12 mouse cellular contexts compared by ENCODE assay signal in genomic region chr6:137111266-137111813, GRCm38 (mm10). TPM values are rescaled to one million over a fixed set of nuclear protein-coding genes. Genes with fewer than 3 reads are reported as not detected.
DNase-seq lines count a peak whose midpoint lies in the region; ATAC-seq lines count a peak whose summit lies in the region.
"Had no signal": no experiment of that assay in that cellular context is flagged by ENCODE, and none has a peak within 500 bp of the region (broad histone marks: within the 10 kb centered on the region; RNA-seq: fewer than 3 reads in every experiment).

No protein-coding gene starts in this region.

- H3K9me3 ChIP-seq in kidney, embryonic 14.5 days (ENCODE audit: control insufficient read depth, low read length) = no peaks in the 10 kb centered on the region
- no peaks in the 10 kb centered on the region for H3K9me3 ChIP-seq in limb, embryonic 10.5 days (replicated peaks)
- H3K9me3 ChIP-seq: forebrain, embryonic 15.5 days had no signal

- H3K4me2 ChIP-seq in kidney, embryonic 14.5 days (replicated peaks; ENCODE audit: low read depth, low read length) = no peak overlapping the region
- H3K4me2 ChIP-seq: forebrain, embryonic 15.5 days had no signal

- 86% methylated on average over 9 of the region's 9 CpGs for WGBS in kidney, embryonic 14.5 days
- 89% methylated on average over 9 of the region's 9 CpGs for WGBS in limb, embryonic 10.5 days

- H3K27me3 ChIP-seq in kidney, embryonic 14.5 days (ENCODE audit: control insufficient read depth, insufficient read depth, low read length) = no peaks in the 10 kb centered on the region
- H3K27me3 ChIP-seq in limb, embryonic 10.5 days (ENCODE audit: low read depth, poor library complexity, severe bottlenecking) = no peaks in the 10 kb centered on the region
- H3K27me3 ChIP-seq: forebrain, embryonic 15.5 days had no signal

- H3K9ac ChIP-seq in kidney, embryonic 14.5 days (ENCODE audit: low read depth, low read length) = no peak overlapping the region
- H3K9ac ChIP-seq: forebrain, embryonic 15.5 days had no signal

- no peak for ATAC-seq in kidney, embryonic 14.5 days (ENCODE audit: low FRiP score, low TSS enrichment)
- ATAC-seq: forebrain, embryonic 15.5 days had no signal

- H3K4me3 ChIP-seq in kidney, embryonic 14.5 days (ENCODE audit: low read length) = no peak overlapping the region
- no peak overlapping the region for H3K4me3 ChIP-seq in limb, embryonic 10.5 days
- H3K4me3 ChIP-seq: forebrain, embryonic 15.5 days had no signal

- peak; percentile 76 to 82 for DNase-seq in adrenal gland, adult (ENCODE audit: inconsistent age in 2 of 2, low spot score in 1 of 2)
- DNase-seq in adrenal gland, adult 18-20 months (ENCODE audit: low spot score in 2 of 2) = no peak
- no peak for DNase-seq in kidney, postnatal 36 days
- DNase-seq in adrenal gland, postnatal 14 days = peak; percentile 79
- peak; percentile 18 for DNase-seq in limb, embryonic 10.5 days (ENCODE audit: low spot score)
- DNase-seq in urinary bladder, postnatal 25 days (ENCODE audit: low spot score) = no peak
- DNase-seq in right cerebral cortex, postnatal 25 days = no peak
- DNase-seq: kidney, adult 9 months; left cerebral cortex, postnatal 4 days; right cerebral cortex, adult 18-20 months had no signal

- peak overlapping the region; percentile 55; the same call in 1 of the 2 replicates for H3K27ac ChIP-seq in kidney, embryonic 14.5 days (ENCODE audit: low read depth, low read length)
- H3K27ac ChIP-seq in limb, embryonic 10.5 days = no peak overlapping the region
- H3K27ac ChIP-seq: forebrain, embryonic 15.5 days had no signal

- H3K4me1 ChIP-seq in kidney, embryonic 14.5 days (ENCODE audit: control insufficient read depth, insufficient read depth, low read length) = 0 out of 2 replicates have a peak, but pooled peaks cover 7% of the 10 kb centered on the region
- H3K4me1 ChIP-seq in limb, embryonic 10.5 days = no peaks in the 10 kb centered on the region
- H3K4me1 ChIP-seq: forebrain, embryonic 15.5 days had no signal

- H3K36me3 ChIP-seq in kidney, embryonic 14.5 days (ENCODE audit: control insufficient read depth, insufficient read depth, low read length) = no peaks in the 10 kb centered on the region
- no peaks in the 10 kb centered on the region for H3K36me3 ChIP-seq in limb, embryonic 10.5 days
- H3K36me3 ChIP-seq: forebrain, embryonic 15.5 days had no signal

RNA-seq across cellular contexts. Expression of gene Rerg, which starts 59.0 kb away (rescaled TPM):
- total RNA-seq in adrenal gland, adult 18-20 months (2021) = 100 to 1,000 TPM in 1 of 2 experiments, 10 to 100 TPM in 1; 96.0 to 106 TPM
- polyA plus RNA-seq in kidney, embryonic 14.5 days (2014; fragmentation: Nextera tagmentation; extraction: Ambion mirVana) = 8.8 and 13.2 TPM in 2 replicates
- total RNA-seq in adrenal gland, postnatal 14 days (2021) = 103 and 108 TPM in 2 replicates
- polyA plus RNA-seq in limb, embryonic 10.5 days (2016; fragmentation: Nextera tagmentation; extraction: Ambion mirVana) = 1.2 and 1.3 TPM in 2 replicates

Comparison
In these comparisons a context has a peak if more than half of its experiments do, and no peak if none do; other contexts are left out.
1. DNase-seq: peak in adrenal gland, adult (2 of 2), adrenal gland, postnatal 14 days (single experiment) and limb, embryonic 10.5 days (single experiment); none in adrenal gland, adult 18-20 months (0 of 2), kidney, postnatal 36 days (0 of 2), urinary bladder, postnatal 25 days (single experiment) and right cerebral cortex, postnatal 25 days (single experiment).